Mouse (Mus musculus) G1E-ER4 (cell line): ENCODE data around the gene Cdan1. TPM values are rescaled to one million over a fixed set of nuclear protein-coding genes. Genes with fewer than 3 reads are reported as not detected.

ENCODE experiments used
- GATA1 ChIP-seq: IDR thresholded peaks from one replicate; pipeline ENCODE4 v1.8.0; 2012; ENCODE audit warnings: low read length, inconsistent platforms
- polyA plus RNA-seq: library from polyadenylated mRNA; stranded (reverse); fragments of >175 nt; gene quantifications from 2 replicates; pipeline ENCODE4 v1.2.3, GENCODE M21; 2012

Cdan1 gene
- polyA plus RNA-seq, 1 experiment: 97.3 TPM

GRCm38 (mm10) chr2:120718496-120718895, 131.4 kb downstream of the Cdan1 start:
- no peak for TF ChIP-seq GATA1

GRCm38 (mm10) chr2:120713441-120713840, 136.5 kb downstream of the Cdan1 start:
- TF ChIP-seq GATA1: no peak

- TF ChIP-seq GATA1: no peak
Observed at GRCm38 (mm10) chr2:120710948-120711347, 139.0 kb downstream of the Cdan1 start.

- no peak for TF ChIP-seq GATA1
Observed at GRCm38 (mm10) chr2:120710154-120710553, 139.8 kb downstream of the Cdan1 start.

- no peak for TF ChIP-seq GATA1
Observed at GRCm38 (mm10) chr2:120707041-120707440, 142.9 kb downstream of the Cdan1 start.

- TF ChIP-seq GATA1: no peak
Observed at GRCm38 (mm10) chr2:120702675-120703074, 147.3 kb downstream of the Cdan1 start.

- TF ChIP-seq GATA1: no peak
Observed at GRCm38 (mm10) chr2:120700379-120700885, 149.5 kb downstream of the Cdan1 start.

GRCm38 (mm10) chr2:120697767-120698166, 152.2 kb downstream of the Cdan1 start:
- TF ChIP-seq GATA1: no peak

GRCm38 (mm10) chr2:120670253-120670652, 179.7 kb downstream of the Cdan1 start:
- TF ChIP-seq GATA1: no peak

GRCm38 (mm10) chr2:120667446-120667845, 182.5 kb downstream of the Cdan1 start:
- no peak for TF ChIP-seq GATA1

Other genes starting within 250 kb of the Cdan1 start
- 2.1 and 2.3 TPM in 2 replicates for gene Haus2, start 240.7 kb downstream of the Cdan1 start, polyA plus RNA-seq
- 1.3 and 1.9 TPM in 2 replicates for gene Lrrc57, start 240.6 kb downstream of the Cdan1 start, polyA plus RNA-seq
- gene Stard9, start 221.0 kb downstream of the Cdan1 start, polyA plus RNA-seq: 0.26 and 0.27 TPM in 2 replicates
- 5.6 and 7.9 TPM in 2 replicates for gene Ttbk2, start 476 bp upstream of the Cdan1 start, polyA plus RNA-seq
- gene Ubr1, start 120.6 kb upstream of the Cdan1 start, polyA plus RNA-seq: 27.1 and 34.7 TPM in 2 replicates
- 1.3 and 2.0 TPM in 2 replicates for gene Tmem62, start 126.9 kb upstream of the Cdan1 start, polyA plus RNA-seq
- 7.7 and 13.0 TPM in 2 replicates for gene Ccndbp1, start 158.3 kb upstream of the Cdan1 start, polyA plus RNA-seq
- 0.70 and 0.73 TPM in 2 replicates for gene Epb42, start 186.9 kb upstream of the Cdan1 start, polyA plus RNA-seq
- not detected in 2 replicates for gene Tgm5, start 235.7 kb upstream of the Cdan1 start, polyA plus RNA-seq